Mouse (Mus musculus) adrenal gland, postnatal 25 days (tissue): ENCODE measurements around the gene Olfr661. TPM values are rescaled to one million over a fixed set of nuclear protein-coding genes. Genes with fewer than 3 reads are reported as not detected.

Experiments
- DNase-seq: peaks from one replicate; pipeline ENCODE4 v3.0.0; 2021; ENCODE audit warnings: mixed read lengths
- long read RNA-seq: library from polyadenylated mRNA; stranded (forward); transcript quantifications from one replicate; pipeline ENCODE4 v2.0.0, GENCODE M21; 2021
- total RNA-seq: library from RNA; stranded (reverse); gene quantifications from 2 replicates; pipeline ENCODE4 v1.2.3, GENCODE M21; 2021

The Olfr661 gene
- total RNA-seq, result not detected in 2 replicates
- long read RNA-seq, result 0 reads

DNA sequence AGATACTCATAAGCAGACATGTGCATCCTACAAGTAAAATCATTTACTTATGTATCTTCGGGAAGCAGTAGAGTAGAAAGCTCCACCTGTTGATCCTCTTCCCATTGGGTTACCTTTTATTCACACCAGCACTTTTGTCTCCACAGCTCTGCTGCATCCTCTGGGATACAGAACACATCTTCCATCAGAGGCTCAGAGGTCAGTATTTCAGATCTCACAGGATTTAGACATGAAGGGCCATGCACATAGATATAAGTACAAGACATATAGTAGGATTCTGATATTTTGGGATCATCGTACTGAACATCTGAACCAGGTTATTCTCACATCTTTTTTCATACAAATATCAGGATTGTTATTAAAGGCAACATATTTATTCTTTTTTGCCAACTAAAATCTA lies at the start of gene Olfr661:
Gene Olfr661, plus strand, starts transcription at position 301 of the 400 bp plus-strand sequence.
- no peak for DNase-seq

DNA sequence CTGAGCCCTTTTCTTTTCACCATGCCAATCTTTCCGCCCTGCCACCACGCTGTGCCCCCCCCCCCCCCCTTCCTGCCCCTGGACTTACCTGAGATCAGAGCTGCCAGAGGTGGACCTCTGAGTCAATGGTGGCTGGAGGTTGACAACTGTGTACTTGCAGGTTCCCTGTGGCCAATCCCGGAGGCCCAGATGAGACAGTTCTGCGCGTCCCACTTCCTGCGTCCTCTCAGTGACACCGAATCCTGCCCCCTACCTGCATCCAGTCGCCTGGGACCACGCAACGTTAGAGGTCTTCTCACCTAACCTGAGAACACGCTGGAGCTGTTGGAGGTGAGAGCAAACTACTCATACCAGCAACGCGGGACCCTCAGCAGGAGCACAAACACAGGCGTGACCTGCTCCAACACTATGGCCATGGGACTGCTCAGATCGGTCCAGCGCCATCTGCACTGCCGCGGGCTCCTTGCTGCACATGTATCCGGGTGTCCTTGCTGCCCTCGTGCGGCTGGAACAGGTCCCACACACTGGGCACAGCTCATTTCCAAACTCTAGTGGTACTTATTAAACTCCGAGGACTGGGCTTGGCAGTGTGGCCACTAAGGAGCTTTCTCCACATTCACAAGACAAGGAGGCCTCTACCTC lies 39.3 kb upstream of the Olfr661 start, which contains the start of gene Olfr658:
Gene Olfr658, minus strand, starts transcription at position 465 of the 642 bp plus-strand sequence.
- DNase-seq, result peak; percentile 49

GRCm38 (mm10) chr7:104666453-104666852 lies 19.8 kb upstream of the Olfr661 start, which contains the start of gene Olfr659:
Gene Olfr659 (plus strand): TSS chr7:104666753.
- DNase-seq, result no peak

Other genes starting within 250 kb of the Olfr661 start
- gene Trim30a, start 221.3 kb upstream of the Olfr661 start, total RNA-seq, result 4.0 and 8.3 TPM in 2 replicates
- gene Trim30d, start 178.7 kb upstream of the Olfr661 start, total RNA-seq, result 7.9 and 11.3 TPM in 2 replicates
- gene Olfr651, start 136.4 kb upstream of the Olfr661 start, total RNA-seq, result not detected in 2 replicates
- not detected in 2 replicates for gene Olfr652, start 125.6 kb upstream of the Olfr661 start, total RNA-seq
- gene Olfr653, start 109.2 kb upstream of the Olfr661 start, total RNA-seq, result not detected in 2 replicates
- not detected in 2 replicates for gene Olfr654, start 99.5 kb upstream of the Olfr661 start, total RNA-seq
- not detected in 2 replicates for gene Olfr655, start 84.7 kb upstream of the Olfr661 start, total RNA-seq
- gene Olfr656, start 72.5 kb upstream of the Olfr661 start, total RNA-seq, result not detected in 2 replicates
- gene Olfr657, start 61.7 kb upstream of the Olfr661 start, total RNA-seq, result not detected in 2 replicates
- gene Olfr658, start 39.2 kb upstream of the Olfr661 start, total RNA-seq, result not detected in 2 replicates
- not detected in 2 replicates for gene Olfr659, start 19.7 kb upstream of the Olfr661 start, total RNA-seq
- gene Usp17le, start 91.0 kb downstream of the Olfr661 start, total RNA-seq, result not detected in 2 replicates
- 0.43 TPM in 1 of 2 replicates, not detected in the other for gene Usp17lb, start 156.1 kb downstream of the Olfr661 start, total RNA-seq
- not detected in 2 replicates for gene Usp17la, start 170.5 kb downstream of the Olfr661 start, total RNA-seq
- gene Olfr665, start 191.5 kb downstream of the Olfr661 start, total RNA-seq, result not detected in 2 replicates
- not detected in 2 replicates for gene Olfr666, start 209.5 kb downstream of the Olfr661 start, total RNA-seq
- not detected in 2 replicates for gene Olfr667, start 235.0 kb downstream of the Olfr661 start, total RNA-seq
- gene Olfr668, start 241.6 kb downstream of the Olfr661 start, total RNA-seq, result not detected in 2 replicates
- not detected in 2 replicates for gene Olfr669, start 247.7 kb downstream of the Olfr661 start, total RNA-seq